Mouse (Mus musculus): ENCODE results near the gene Ikzf5. TPM values are rescaled to one million over a fixed set of nuclear protein-coding genes. Genes with fewer than 3 reads are reported as not detected.
"Not testable (repeated sequence)": the region's sequence is repeated elsewhere in the genome, so short reads cannot be mapped to it uniquely, and the experiment has no call there.

Ikzf5 gene
- 10 to 100 TPM; 49.1 to 52.4 TPM for total RNA-seq (2021)

DNA sequence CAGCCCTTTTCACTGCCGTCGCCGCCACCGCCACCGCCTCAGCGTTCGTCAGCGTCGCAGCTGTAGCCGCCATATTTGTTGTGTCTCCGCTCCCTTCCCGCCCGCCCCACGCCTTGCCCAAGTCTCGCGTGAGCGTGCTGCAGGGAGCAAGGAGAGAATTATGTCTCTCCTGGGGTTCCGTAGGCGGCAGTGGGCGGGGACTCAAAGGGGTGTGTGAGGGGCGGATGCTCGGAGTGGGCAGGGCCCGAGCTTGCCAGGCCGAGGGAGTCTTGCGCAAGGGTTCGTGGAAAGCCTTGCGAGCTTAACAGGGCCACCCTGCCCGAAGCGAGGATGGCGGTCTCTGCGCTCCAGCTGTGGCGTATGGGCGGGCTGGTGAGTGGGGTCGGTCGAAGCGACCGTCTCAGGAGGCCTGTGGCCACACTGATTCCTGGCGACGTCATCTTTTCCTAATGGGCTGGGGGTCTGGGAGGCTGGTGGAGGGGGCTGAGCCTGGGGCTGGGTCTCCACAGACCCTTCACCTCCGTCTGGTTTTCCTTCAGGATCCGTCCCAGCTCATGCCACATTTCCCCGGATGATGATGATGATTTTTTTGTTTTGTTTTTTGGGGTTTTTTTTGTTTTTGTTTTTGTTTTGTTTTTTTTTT is at the start of gene Ikzf5, which contains the start of gene Acadsb:
TSS of gene Ikzf5 (minus strand) at position 106 of the 643 bp plus-strand sequence.
TSS of gene Acadsb (plus strand) at position 186 of the 643 bp plus-strand sequence.
- intact Hi-C loops (cut with DNase I), result no loop called here

DNA sequence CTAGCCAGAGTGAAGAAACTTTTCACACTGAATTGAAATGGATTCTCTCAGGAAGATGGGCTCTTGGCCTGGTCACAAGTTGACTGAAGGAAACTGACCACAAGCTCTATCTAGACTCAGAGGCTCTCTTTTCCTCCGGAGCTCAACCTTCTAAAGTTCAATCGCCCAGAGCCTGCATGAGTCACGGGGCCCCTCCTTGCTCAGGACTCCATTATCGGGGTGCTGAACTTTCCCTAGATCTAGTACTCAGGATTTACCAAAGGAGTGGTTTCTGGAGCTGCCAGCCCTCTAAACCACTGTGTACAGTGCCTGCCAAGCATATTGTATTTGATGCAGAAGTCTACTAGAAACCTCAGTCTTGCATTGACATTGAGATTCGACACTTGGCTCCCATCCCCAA is 46.4 kb upstream of the Ikzf5 start:
- no peak for DNase-seq (ENCODE audit: extremely low spot score in 1 of 2, low spot score in 2 of 2)
- intact Hi-C loops (cut with DNase I), result no loop called here

More for the DNA sequence above, at the start of gene Ikzf5, which contains the start of gene Acadsb:
- peak; percentile 98 to 99 for DNase-seq (ENCODE audit: extremely low spot score in 1 of 2, low spot score in 2 of 2)

- DNase-seq (ENCODE audit: extremely low spot score in 1 of 2, low spot score in 2 of 2), result no peak
- intact Hi-C loops (cut with DNase I), result loop anchor here (10.0 kb wide), 3 partner anchors 98 to 308 kb away; partner anchors contain the start of gene Bub3
Measured at GRCm38 (mm10) chr7:131437051-131437450, 26.7 kb upstream of the Ikzf5 start.

DNA sequence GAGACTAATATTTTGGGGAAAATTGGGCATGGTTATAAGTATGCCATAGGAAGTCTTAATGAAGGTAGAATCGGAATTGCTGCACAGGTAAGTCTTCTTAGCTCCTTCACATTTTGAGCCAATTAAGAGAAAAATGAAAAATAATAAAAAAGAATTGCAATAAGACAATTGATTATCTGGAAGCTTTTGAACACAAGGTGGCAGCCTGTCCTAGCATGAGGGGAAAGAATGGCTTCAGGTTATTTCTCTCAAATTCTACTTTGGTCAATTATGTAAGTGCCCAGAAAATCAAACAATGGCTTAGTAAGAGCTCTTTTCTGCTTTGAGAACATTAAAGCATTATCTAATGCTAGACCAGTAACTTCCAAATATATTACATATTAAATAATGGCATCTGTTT is 24.0 kb upstream of the Ikzf5 start:
- intact Hi-C loops (cut with DNase I), result loop anchor here (10.0 kb wide), 3 partner anchors 101 to 311 kb away; partner anchors contain the start of gene Bub3
- no peak for DNase-seq (ENCODE audit: extremely low spot score in 1 of 2, low spot score in 2 of 2)

- intact Hi-C loops (cut with DNase I), result loop anchor here (2.0 to 10.0 kb wide), 4 partner anchors 103 to 451 kb away; partner anchors contain the start of gene Bub3
- peak; percentile 38 to 60 for DNase-seq (ENCODE audit: extremely low spot score in 1 of 2, low spot score in 2 of 2)
Measured at GRCm38 (mm10) chr7:131432244-131432643, 21.9 kb upstream of the Ikzf5 start.

- intact Hi-C loops (cut with DNase I), result no loop called here
- no peak for DNase-seq (ENCODE audit: extremely low spot score in 1 of 2, low spot score in 2 of 2)
Measured at GRCm38 (mm10) chr7:131427331-131427730, 17.0 kb upstream of the Ikzf5 start.

DNA sequence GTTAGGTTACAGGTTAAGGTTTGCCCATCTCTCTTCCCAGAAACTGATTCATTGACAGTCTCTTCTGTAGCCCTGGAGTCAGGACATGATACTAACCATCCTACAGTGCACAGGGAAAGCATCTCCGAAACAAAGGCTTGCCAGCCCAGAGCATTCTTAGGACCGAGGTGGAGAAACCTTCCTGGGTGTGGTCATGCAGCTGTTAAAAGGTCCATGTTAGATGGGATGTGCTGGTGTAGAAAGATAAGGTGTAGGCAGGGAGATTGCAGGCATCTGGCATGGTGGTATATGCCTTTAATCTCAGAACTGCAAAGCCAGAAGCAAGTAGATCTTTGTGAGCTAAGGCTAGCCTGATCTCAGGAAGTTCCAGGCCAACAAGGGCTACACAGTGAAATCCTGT is 14.6 kb upstream of the Ikzf5 start:
- intact Hi-C loops (cut with DNase I), result no loop called here

DNA sequence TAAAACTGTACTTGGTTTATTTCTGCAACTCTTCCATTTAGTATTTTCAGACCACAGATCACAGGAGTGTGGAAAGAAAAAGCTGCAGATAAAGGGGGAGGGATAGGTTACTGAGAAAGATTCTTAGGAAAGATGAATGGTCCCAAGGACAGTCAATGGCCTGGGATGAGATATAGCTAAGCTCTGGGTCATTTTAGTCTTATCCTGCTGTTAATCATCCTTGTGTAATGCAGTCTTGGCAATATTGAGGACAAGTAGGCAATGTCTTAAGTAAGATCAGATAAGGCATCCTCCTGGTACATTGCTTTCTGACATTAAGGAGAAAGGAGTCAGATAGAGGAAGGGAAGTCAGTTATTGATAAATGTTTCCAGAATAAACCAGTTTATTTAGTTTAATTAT is 7.3 kb upstream of the Ikzf5 start:
- no peak for DNase-seq (ENCODE audit: extremely low spot score in 1 of 2, low spot score in 2 of 2)
- intact Hi-C loops (cut with DNase I), result no loop called here

More for the DNA sequence above, 14.6 kb upstream of the Ikzf5 start:
- no peak for DNase-seq (ENCODE audit: extremely low spot score in 1 of 2, low spot score in 2 of 2)

GRCm38 (mm10) chr7:131416742-131417141 is 6.4 kb upstream of the Ikzf5 start:
- DNase-seq (ENCODE audit: extremely low spot score in 1 of 2, low spot score in 2 of 2); intact Hi-C loops (cut with DNase I): not testable (repeated sequence)

DNA sequence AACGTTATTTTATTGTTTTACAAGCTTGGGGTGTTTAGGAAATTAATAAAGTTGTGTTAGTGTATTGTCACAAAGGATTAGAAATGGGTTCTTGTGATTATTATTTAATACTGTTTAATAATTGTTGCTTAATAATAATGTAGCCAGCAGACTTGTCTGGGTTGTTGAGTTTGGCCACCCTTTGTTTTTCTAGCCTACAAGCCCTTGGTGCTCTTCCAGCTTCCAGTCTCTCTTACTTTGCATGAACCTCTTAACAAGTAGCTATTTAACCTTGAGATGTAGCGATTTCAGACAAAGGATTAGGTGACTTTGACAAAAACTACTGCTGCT is 1.6 kb upstream of the Ikzf5 start:
- intact Hi-C loops (cut with DNase I), result no loop called here
- no peak for DNase-seq (ENCODE audit: extremely low spot score in 1 of 2, low spot score in 2 of 2)

DNA sequence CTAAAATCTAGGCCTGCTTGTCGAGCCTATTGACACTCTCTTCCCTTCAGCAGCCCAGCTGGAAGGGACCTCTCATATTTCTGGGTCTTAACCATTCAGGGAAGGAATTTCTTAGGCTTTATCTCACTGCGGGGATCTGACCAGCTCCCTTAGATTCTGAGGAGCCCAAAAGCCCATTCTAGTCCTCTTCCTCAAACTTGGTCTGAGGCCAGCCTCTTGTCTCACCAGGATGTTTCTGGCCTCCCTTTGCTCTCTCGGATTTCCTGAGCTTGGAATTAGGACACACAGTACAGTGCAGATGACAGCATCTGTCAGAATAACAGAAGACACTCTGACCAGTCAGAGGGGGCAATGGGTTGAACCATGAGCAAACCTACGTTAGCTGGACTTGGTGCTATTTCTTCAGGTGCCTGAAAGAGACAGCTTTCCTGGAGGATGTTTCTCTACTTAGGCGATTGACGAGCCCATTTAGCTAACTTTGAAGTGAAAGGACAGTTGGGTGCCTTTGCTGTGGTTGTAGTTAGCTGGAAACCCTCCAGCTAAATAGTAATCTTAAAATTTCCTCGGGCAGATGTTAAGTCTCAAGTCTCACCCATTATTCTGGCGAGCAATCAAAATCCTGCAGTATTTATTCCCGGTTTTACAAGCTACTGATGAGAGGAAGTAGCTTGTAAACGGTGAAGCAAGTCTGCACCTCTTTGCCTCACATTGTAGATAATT is 1.1 kb upstream of the Ikzf5 start:
- intact Hi-C loops (cut with DNase I), result no loop called here
- DNase-seq (ENCODE audit: extremely low spot score in 1 of 2, low spot score in 2 of 2), result peak in 1 of 2 experiments; percentile 25

DNA sequence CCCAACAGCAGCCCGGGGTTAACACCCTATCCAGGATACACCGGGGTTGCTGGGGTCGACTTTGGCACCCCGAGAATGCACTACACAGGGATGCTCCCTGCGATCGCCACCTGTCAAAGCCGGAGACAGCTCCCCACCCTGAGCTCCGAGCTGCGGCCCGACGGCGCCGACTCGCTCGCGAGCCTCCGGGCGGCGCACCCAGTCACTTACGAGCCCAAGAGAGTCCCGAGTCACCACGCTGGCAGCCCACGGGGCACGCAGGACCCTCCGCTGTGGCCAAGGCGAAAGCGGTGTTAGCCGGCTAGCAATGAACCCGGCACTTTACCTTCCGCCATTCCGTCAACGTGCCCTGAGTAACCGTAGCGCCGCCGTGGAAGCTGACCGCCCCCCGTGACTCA is 334 bp downstream of the Ikzf5 start:
- intact Hi-C loops (cut with DNase I), result no loop called here
- DNase-seq (ENCODE audit: extremely low spot score in 1 of 2, low spot score in 2 of 2), result peak in 1 of 2 experiments; percentile 57

DNA sequence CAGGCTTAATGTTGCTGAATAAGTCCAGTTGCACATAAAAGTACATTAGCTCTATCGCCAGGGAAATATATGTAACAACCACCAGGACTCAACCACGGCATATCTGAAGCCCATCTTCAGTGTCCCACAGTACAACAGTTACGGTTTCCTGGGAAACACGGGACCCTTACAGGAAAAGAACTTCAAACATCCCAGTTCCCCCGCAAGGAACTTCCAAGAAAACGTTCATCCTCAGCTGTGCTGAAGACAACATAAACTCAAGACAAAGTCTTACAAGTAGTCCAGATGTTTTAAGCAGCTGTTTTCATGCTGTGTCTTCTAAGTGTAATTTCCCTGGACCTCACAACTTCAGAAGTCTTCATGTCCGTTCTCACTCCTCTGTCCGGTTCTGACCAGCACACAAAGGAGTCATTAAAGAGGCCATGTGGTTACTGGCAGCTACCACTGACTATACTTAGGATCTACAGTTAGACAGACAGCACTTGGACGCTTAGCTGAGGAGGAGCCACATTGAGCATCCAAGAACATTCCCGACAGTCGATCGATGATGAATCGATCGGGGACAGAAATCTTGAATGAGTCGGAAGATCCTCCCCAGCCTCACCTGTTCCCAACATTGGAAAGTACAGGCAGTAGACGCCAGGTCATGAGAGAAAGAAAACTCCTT is 867 bp downstream of the Ikzf5 start:
- no peak for DNase-seq (ENCODE audit: extremely low spot score in 1 of 2, low spot score in 2 of 2)
- intact Hi-C loops (cut with DNase I), result no loop called here

- intact Hi-C loops (cut with DNase I); DNase-seq (ENCODE audit: extremely low spot score in 1 of 2, low spot score in 2 of 2): not testable (repeated sequence)
Measured at GRCm38 (mm10) chr7:131391761-131392160, 18.6 kb downstream of the Ikzf5 start.

DNA sequence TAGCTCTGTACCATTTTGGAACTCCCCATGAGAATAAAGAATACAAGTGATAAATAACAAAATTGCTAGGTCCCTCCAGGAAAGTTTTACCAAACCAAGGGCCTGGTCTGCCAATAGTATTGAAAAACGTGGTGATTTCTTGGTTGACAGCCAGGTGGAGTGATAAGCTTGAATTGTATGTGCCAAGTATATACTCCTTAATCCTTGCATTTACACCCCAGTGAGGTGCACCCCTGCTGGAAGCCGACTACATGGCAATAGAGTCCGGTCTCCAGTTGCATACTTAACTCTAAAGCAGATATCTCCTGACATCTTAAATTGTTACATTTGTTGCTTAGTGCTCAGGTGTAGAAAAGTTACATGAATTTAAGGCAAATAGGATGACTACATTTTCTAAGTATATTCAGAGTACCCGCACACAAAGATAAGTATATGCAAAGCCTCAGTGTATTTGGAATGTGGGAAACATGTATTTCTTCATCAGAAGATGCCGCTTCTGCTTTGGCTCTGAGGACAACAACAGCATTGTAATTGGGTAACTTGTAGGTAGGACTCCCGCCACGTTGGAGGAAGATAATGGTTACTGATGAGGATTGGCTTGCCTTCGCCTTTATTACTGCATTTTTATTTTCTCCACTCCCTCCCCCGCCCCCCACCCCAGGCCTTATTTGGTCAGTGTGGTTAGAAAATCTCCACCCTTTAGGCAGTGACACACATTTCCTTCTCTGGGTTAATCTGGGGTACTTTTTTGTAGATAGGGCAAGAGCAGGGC is 38.3 kb downstream of the Ikzf5 start:
- intact Hi-C loops (cut with DNase I), result no loop called here
- DNase-seq (ENCODE audit: extremely low spot score in 1 of 2, low spot score in 2 of 2), result no peak

GRCm38 (mm10) chr7:131371470-131371860 is 38.9 kb downstream of the Ikzf5 start:
- DNase-seq (ENCODE audit: extremely low spot score in 1 of 2, low spot score in 2 of 2), result no peak
- intact Hi-C loops (cut with DNase I), result no loop called here

- intact Hi-C loops (cut with DNase I), result no loop called here
- peak; percentile 85 to 91 for DNase-seq (ENCODE audit: extremely low spot score in 1 of 2, low spot score in 2 of 2)
Measured at GRCm38 (mm10) chr7:131370648-131371469, 39.5 kb downstream of the Ikzf5 start, which contains the start of gene Pstk. Gene Pstk, plus strand, starts transcription at chr7:131371141.

- no peak for DNase-seq (ENCODE audit: extremely low spot score in 1 of 2, low spot score in 2 of 2)
- intact Hi-C loops (cut with DNase I), result no loop called here
Measured at GRCm38 (mm10) chr7:131364131-131364530, 46.2 kb downstream of the Ikzf5 start.

All from left cerebral cortex, postnatal 10 days (tissue).